Mouse (Mus musculus): ENCODE measurements around the gene Rpp14.
"Not testable (repeated sequence)": the region's sequence is repeated elsewhere in the genome, so short reads cannot be mapped to it uniquely, and the experiment has no call there.

GRCm38 (mm10) chr14:8123611-8124010 lies 43.4 kb downstream of the Rpp14 start:
- not testable (repeated sequence) for TF ChIP-seq CTCF (IDR thresholded peaks at IDR 0.05; ENCODE audit: low read depth, low read length); POLR2A (IDR thresholded peaks at IDR 0.05; ENCODE audit: insufficient read depth, low read length); EP300 (IDR thresholded peaks at IDR 0.05; ENCODE audit: insufficient read depth, low read depth, low read length)

All from ES-Bruce4 (cell line).